Mouse (Mus musculus) spleen, adult 18-20 months (tissue): ENCODE results near the gene Tmem56.

Source experiments
- DNase-seq, 2 experiments: peaks; one replicate each; pipeline ENCODE4 v3.0.0; 2022; ENCODE audit warnings: mixed read lengths in 2 of 2

Tmem56 gene

DNA sequence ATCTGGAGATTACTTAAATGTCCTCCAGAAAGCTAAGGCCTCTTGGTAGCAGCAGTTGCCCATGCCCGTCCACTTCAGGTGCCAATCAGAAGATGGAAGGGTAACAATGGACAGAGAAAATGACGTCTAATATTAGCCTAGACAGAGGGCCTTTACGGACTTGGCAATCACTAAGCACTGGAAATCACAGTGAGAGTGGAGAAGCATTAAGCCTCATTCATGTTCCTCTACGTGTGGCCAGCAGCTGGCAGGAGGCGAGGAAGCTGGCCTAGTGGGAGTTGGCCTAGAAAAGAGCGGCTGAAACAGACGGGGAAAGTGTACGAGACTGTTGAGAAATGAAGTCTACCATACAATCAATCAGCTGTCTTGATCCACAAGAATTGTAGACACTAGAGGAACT, 43.8 kb downstream of the Tmem56 start:
- no peak for DNase-seq

- DNase-seq = no peak
These were observed 58.1 kb downstream of the Tmem56 start for GRCm38 (mm10) chr3:121224763-121225162.

GRCm38 (mm10) chr3:121224185-121224584, 58.7 kb downstream of the Tmem56 start:
- no peak for DNase-seq

DNA sequence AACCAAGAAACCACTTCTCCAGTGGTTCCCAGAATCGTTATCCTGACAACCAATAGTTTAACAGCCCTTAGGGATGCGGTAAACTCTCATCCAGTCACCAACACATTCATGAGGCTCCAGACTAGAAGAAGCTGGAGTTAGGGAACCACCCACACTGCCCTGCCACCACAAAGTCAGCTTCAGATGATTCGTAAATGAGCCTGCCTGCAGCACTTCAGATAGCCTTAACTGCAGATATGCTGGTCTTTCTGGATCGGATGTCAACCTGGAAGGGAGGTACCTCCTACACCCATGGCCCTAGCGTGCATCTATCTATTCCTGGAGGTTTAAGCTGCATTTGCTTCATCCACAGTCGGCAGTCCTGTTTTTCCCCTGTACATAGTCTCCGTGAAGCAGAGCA, 60.9 kb downstream of the Tmem56 start:
- DNase-seq = no peak

GRCm38 (mm10) chr3:121217011-121217410, 65.9 kb downstream of the Tmem56 start:
- DNase-seq = no peak

- no peak for DNase-seq
These were observed 69.4 kb downstream of the Tmem56 start for GRCm38 (mm10) chr3:121213501-121213900.

DNA sequence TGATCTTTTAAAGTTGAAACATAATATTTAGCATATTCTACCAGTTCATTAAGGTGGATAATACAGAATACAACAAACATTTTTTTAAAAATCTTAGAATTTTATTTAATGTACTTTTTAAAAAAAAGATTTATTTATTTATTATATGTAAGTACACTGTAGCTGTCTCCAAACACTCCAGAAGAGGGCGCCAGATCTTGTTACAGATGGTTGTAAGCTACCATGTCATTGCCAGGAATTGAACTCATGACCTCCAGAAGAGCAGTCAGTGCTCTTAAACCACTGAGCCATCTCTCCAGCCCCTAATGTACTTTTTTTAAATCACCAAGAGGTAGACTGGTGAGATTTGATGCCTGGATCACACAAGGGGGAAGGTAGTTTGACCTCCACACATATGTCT, 70.7 kb downstream of the Tmem56 start:
- no peak for DNase-seq

- DNase-seq = no peak
These were observed 73.9 kb downstream of the Tmem56 start for GRCm38 (mm10) chr3:121208994-121209393.

GRCm38 (mm10) chr3:121206202-121206882, 76.6 kb downstream of the Tmem56 start:
- no peak for DNase-seq

- DNase-seq = no peak
These were observed 80.3 kb downstream of the Tmem56 start for GRCm38 (mm10) chr3:121202638-121203037.

GRCm38 (mm10) chr3:121201012-121201747, 81.7 kb downstream of the Tmem56 start:
- DNase-seq = no peak

GRCm38 (mm10) chr3:121189199-121189598, 93.7 kb downstream of the Tmem56 start:
- no peak for DNase-seq

DNA sequence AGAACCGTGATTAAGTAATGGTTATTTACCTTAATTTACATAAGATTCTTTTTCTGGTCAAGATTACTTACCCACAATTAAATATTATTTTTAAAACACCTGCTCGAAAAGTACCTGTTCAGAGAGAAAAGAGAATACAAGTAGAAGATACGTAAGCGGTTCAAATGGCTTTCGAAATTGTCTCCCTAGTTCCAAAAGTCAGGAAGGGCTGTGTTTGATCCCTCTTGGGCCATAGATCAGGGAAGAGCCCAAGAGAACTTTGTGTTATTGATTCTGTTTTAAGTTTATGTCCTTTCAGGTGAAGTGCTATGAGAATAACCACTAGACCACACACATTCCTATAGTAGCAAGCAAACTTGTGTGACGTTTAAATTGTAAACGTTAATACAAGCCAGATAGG, 95.4 kb downstream of the Tmem56 start:
- no peak for DNase-seq

DNA sequence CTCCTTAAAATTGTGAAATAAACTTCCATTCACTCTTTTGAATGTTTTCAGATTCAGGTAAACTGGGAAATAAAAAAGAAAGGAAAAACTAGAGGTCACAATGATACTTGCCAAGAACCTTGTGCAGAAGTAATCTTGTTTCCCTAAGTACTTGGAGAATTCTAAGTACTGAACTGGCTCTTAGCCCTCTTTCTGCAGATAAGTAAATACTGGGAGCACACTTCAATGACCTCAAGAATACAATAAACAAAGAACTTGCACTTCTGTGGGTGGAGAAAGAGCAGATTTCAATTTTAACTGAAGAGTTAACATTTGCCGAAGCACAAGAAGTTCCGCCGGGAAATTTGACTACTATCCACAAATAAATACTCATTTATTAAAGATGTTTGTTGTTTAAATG, 96.0 kb downstream of the Tmem56 start:
- DNase-seq = no peak

DNA sequence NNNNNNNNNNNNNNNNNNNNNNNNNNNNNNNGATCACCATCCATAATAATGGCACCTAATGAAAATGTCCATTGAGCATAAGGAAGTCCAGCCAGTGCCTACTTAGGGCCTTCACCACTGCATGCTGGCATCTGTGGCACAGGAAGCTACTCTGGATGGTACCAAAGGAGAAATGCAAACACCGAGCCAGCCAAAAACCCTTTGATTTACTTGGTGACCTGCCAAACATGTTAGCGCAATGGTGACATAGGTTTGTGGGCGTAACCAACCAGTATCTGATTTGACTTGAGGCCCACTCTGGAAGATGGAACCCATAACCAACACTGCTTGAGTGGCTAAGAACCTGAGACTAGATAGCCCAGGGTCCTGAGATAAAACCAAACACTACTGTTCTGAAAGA, 97.7 kb downstream of the Tmem56 start:
- DNase-seq = no peak

- DNase-seq = no peak
These were observed 106.9 kb downstream of the Tmem56 start for GRCm38 (mm10) chr3:121176011-121176410.

- no peak for DNase-seq
These were observed 108.5 kb downstream of the Tmem56 start for GRCm38 (mm10) chr3:121174248-121174945.

DNA sequence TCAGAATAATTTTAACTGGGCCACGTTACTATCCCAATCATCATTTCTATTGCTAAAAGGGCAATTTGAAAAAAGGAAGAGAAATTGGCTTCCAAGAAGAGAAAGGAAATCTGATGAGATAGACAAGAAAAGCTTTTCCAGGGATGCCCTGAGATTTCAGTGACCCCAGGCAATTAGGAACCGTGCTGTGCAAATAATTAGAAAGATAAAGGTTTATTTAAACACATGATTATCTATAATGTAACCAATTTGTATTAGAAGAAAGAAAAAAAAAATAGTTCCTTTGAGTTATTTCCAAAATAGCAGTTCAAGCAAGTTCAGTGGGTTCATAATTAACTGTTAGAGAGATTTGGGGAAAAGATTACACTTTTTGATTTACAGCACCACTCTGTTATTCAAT, 110.2 kb downstream of the Tmem56 start:
- DNase-seq = no peak

GRCm38 (mm10) chr3:121171872-121172265, 111.0 kb downstream of the Tmem56 start:
- DNase-seq = no peak

DNA sequence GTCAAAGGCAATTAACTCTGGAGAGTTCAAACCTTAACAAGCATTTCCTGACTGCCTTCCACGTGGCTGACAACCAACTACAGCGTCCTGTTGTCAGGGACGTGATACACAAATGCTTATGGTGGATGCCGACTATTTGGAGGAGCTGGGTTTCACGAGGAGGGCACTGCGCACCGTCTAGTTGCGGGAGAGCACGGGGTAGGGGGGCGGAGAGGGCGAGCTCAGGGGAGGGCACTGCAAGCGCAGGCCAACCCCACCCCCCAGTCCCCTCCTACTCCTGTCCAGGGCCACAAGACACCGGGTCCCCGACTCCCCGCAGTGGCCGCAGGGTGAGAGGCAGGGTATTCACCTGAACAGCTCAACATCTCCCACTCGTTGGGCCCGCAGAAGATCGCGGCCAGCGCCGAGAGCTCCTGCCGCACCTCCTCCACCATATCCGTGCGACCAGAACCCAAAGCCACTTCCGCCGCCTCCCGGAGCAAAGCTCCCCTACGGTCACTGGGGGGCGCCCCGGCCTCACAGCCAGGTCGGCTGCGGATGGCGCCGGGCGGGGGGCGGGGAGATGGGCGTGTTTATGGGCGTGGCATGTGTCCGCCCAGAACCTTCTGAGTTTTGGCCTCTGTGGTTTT, 111.5 kb downstream of the Tmem56 start, which contains the start of gene Rwdd3:
Rwdd3 (minus strand) TSS at position 453 of the 629 bp plus-strand sequence.
- DNase-seq = peak; percentile 87 to 89

GRCm38 (mm10) chr3:121170631-121171030, 112.3 kb downstream of the Tmem56 start:
- no peak for DNase-seq

GRCm38 (mm10) chr3:121169092-121169942, 113.6 kb downstream of the Tmem56 start:
- no peak for DNase-seq
